8 mouse cellular contexts compared by ENCODE assay signal in genomic region chr4:134749301-134750030, GRCm38 (mm10). TPM values are rescaled to one million over a fixed set of nuclear protein-coding genes. Genes with fewer than 3 reads are reported as not detected.
DNase-seq lines count a peak whose midpoint lies in the region; ATAC-seq and TF ChIP-seq lines count a peak whose summit lies in the region.

No protein-coding gene starts in this region.

- peak; percentile 27 for DNase-seq in kidney, adult 9 months
- no peak for DNase-seq in kidney, postnatal 14 days
- DNase-seq in MEL (ENCODE audit: low read depth, low spot score), result peak; percentile 85
- peak; percentile 39 for DNase-seq in retina, postnatal 1 day
- DNase-seq in left cerebral cortex, postnatal 4 days, result no peak
- DNase-seq in adrenal gland, postnatal 10 days, result no peak
- no peak for DNase-seq in left cerebral cortex, postnatal 36 days (ENCODE audit: low spot score in 2 of 2)

- H3K79me2 ChIP-seq in MEL (ENCODE audit: control insufficient read depth, insufficient read depth, low read length, poor library complexity), result no peaks in the 10 kb centered on the region

- intact Hi-C loops in left cerebral cortex, postnatal 4 days (cut with DNase I), result no loop called here
- intact Hi-C loops in left cerebral cortex, postnatal 36 days (cut with DNase I), result no loop called here

- TF ChIP-seq RAD21 in MEL (IDR thresholded peaks at IDR 0.05; ENCODE audit: low read depth, low read length), result peak; percentile 37

- no peaks in the 10 kb centered on the region for H3K9me3 ChIP-seq in MEL (replicated peaks; ENCODE audit: insufficient read depth, low read length)

- no peak for TF ChIP-seq POLR2A in MEL (IDR thresholded peaks at IDR 0.05; ENCODE audit: control insufficient read depth in 1 of 2, insufficient read depth in 1 of 2, low read depth in 1 of 2, low read length in 2 of 2, poor library complexity in 1 of 2)

- peaks cover 2 to 9% of the 10 kb centered on the region in 2 experiments; a peak in 3 of 4 replicates for H3K4me1 ChIP-seq in MEL (ENCODE audit: control insufficient read depth in 1 of 2, insufficient read depth in 2 of 2, low read length in 2 of 2)

- ATAC-seq in erythroid progenitor cell, adult 5-6 weeks (replicated peaks; ENCODE audit: low FRiP score, poor library complexity, severe bottlenecking), result peak; percentile 65

- H3K4me3 ChIP-seq in MEL (ENCODE audit: control insufficient read depth in 1 of 2, insufficient read depth in 1 of 2, low read depth in 2 of 2, low read length in 2 of 2), result no peak overlapping the region

- TF ChIP-seq CTCF in MEL (IDR thresholded peaks at IDR 0.05 in 2 of 3, conservative IDR thresholded peaks at IDR 0.05 in 1 of 3; ENCODE audit: control insufficient read depth in 1 of 3, insufficient read depth in 1 of 3, low read depth in 2 of 3, low read length in 3 of 3, poor library complexity in 1 of 3, severe bottlenecking in 1 of 3), result peak; percentile 77 to 88 (median 79)

- no peak for TF ChIP-seq EP300 in MEL (IDR thresholded peaks at IDR 0.05; ENCODE audit: low read depth in 1 of 2, low read length in 2 of 2)

- no peaks in the 10 kb centered on the region for H3K27me3 ChIP-seq in MEL (ENCODE audit: control insufficient read depth in 1 of 2, insufficient read depth in 2 of 2, low read length in 2 of 2)

- peaks cover 3 to 4% of the 10 kb centered on the region in 2 experiments; a peak in 3 of 4 replicates for H3K36me3 ChIP-seq in MEL (ENCODE audit: control insufficient read depth in 1 of 2, insufficient read depth in 2 of 2, low read length in 2 of 2)

- H3K27ac ChIP-seq in MEL (ENCODE audit: control insufficient read depth, low read depth, low read length), result no peak overlapping the region

- no peak overlapping the region; the same call in 1 of the 2 replicates for H3K9ac ChIP-seq in MEL (ENCODE audit: control insufficient read depth, low read depth, low read length, poor library complexity, severe bottlenecking)

TF ChIP-seq in MEL, 35 proteins besides CTCF, POLR2A, EP300 and RAD21:
- no peak for TF ChIP-seq MAX (IDR thresholded peaks at IDR 0.05; ENCODE audit: low read length)
- TF ChIP-seq TAL1 (IDR thresholded peaks at IDR 0.05; ENCODE audit: low read length), result no peak
- no peak for TF ChIP-seq USF2 (IDR thresholded peaks at IDR 0.05; ENCODE audit: borderline replicate concordance in 1 of 2, insufficient read depth in 1 of 2, low read depth in 1 of 2, low read length in 2 of 2)
- peak; percentile 57 for TF ChIP-seq SMC3 (IDR thresholded peaks at IDR 0.05; ENCODE audit: low read depth, low read length)
- no peak for TF ChIP-seq TBP (IDR thresholded peaks at IDR 0.05; ENCODE audit: low read depth, low read length)

RNA-seq across cellular contexts. Expression of gene Ldlrap1, which starts 18.4 kb away (rescaled TPM):
- 16.6 and 24.8 TPM in 2 replicates for total RNA-seq in MEL (2012; rRNA removed)
- polyA plus RNA-seq in MEL (2012; ENCODE audit: insufficient read depth in 1 of 2, insufficient read length in 2 of 2, low read depth in 1 of 2, low replicate concordance in 2 of 2, missing spikeins in 1 of 2), result 10 to 100 TPM in 1 of 2 experiments, not detected in 1; 23.7 TPM
- 6.5 and 27.7 TPM in 2 replicates for total RNA-seq in erythroid progenitor cell, adult 5-6 weeks (2015; ENCODE audit: low replicate concordance)
- 17.3 and 21.3 TPM in 2 replicates for total RNA-seq in erythroid progenitor cell, adult 5-6 weeks (2017; ENCODE audit: low replicate concordance)
- total RNA-seq in left cerebral cortex, postnatal 4 days (2021), result 1 to 10 TPM; 1.9 to 4.1 TPM
- total RNA-seq in adrenal gland, postnatal 10 days (2021), result 10 to 100 TPM; 37.3 to 48.9 TPM
- 1 to 10 TPM; 3.1 to 3.5 TPM for total RNA-seq in left cerebral cortex, postnatal 36 days (2021)

RNA-seq across cellular contexts. Expression of gene Man1c1, which starts 45.4 kb away (rescaled TPM):
- 1.6 and 1.9 TPM in 2 replicates for total RNA-seq in MEL (2012; rRNA removed)
- polyA plus RNA-seq in MEL (2012; ENCODE audit: insufficient read depth in 1 of 2, insufficient read length in 2 of 2, low read depth in 1 of 2, low replicate concordance in 2 of 2, missing spikeins in 1 of 2), result 1 to 10 TPM in 1 of 2 experiments, not detected in 1; 5.2 TPM
- 2.9 TPM in 2 replicates for total RNA-seq in erythroid progenitor cell, adult 5-6 weeks (2015; ENCODE audit: low replicate concordance)
- total RNA-seq in erythroid progenitor cell, adult 5-6 weeks (2017; ENCODE audit: low replicate concordance), result 1.0 and 1.8 TPM in 2 replicates
- total RNA-seq in left cerebral cortex, postnatal 4 days (2021), result 10 to 100 TPM; 12.2 to 13.7 TPM
- 10 to 100 TPM; 21.3 TPM for total RNA-seq in adrenal gland, postnatal 10 days (2021)
- total RNA-seq in left cerebral cortex, postnatal 36 days (2021), result 10 to 100 TPM; 37.8 to 42.0 TPM

Comparison
In these comparisons a context has a peak if more than half of its experiments do, and no peak if none do; other contexts are left out.
1. DNase-seq: peak in kidney, adult 9 months (single experiment), MEL (single experiment) and retina, postnatal 1 day (single experiment); none in kidney, postnatal 14 days (single experiment), left cerebral cortex, postnatal 4 days (single experiment), adrenal gland, postnatal 10 days (single experiment) and left cerebral cortex, postnatal 36 days (0 of 2).